Comparison of ENCODE assay signal across 28 mouse cellular contexts in the genomic region with DNA sequence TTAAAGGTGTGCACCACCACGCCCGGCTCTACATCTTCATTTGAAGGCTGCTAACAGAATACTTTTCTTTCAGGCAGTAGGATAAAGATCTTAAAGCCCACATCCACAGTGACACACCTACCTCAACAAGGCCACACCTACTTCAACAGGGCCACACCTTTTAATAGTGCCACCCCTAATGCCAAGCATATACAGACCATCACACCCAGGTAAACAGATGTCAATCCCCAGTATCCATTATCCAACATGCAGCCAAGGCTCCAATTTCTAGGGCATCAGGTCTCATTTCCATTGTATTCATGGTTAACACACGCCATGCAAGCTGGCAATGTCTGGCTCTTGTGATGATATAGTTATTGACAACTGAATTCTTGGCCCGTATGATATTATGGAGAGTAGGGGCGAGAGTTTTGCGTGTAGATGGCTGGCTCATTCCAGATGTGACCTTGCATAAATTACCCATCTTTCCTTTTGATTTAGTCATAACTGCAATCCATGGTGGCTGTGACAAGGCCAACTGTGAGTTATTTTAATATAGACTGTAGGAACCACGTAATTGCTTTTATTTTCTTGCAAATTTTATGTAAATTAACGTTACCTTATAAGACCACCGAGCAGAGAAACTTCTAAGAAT.
DNase-seq lines count a peak whose midpoint lies in the region; ATAC-seq and TF ChIP-seq lines count a peak whose summit lies in the region.
"Had no signal": no experiment of that assay in that cellular context is flagged by ENCODE, and none has a peak within 500 bp of the region (broad histone marks: within the 10 kb centered on the region; RNA-seq: fewer than 3 reads in every experiment).

No protein-coding gene starts in this region.

- WGBS in forebrain, embryonic 12.5 days, result 52% methylated on average over 9 of the region's 9 CpGs
- 35% methylated on average over 9 of the region's 9 CpGs for WGBS in forebrain, postnatal 0 days
- whole genome bisulfite sequencing in midbrain, embryonic 12.5 days, result 66% methylated on average over 9 of the region's 9 CpGs
- WGBS in midbrain, embryonic 11.5 days, result 77% methylated on average over 9 of the region's 9 CpGs
- WGBS in hindbrain, embryonic 15.5 days, result 55% methylated on average over 9 of the region's 9 CpGs

- H3K4me1 ChIP-seq in forebrain, embryonic 12.5 days, result peaks cover 12% of the 10 kb centered on the region; the same call in 1 of the 2 replicates
- 0 out of 2 replicates have a peak, but pooled peaks cover 3% of the 10 kb centered on the region for H3K4me1 ChIP-seq in forebrain, postnatal 0 days (ENCODE audit: insufficient read depth)
- peaks cover 2% of the 10 kb centered on the region; the same call in 1 of the 2 replicates for H3K4me1 ChIP-seq in midbrain, embryonic 12.5 days
- no peaks in the 10 kb centered on the region for H3K4me1 ChIP-seq in midbrain, embryonic 11.5 days (ENCODE audit: control insufficient read depth, insufficient read depth, low read length)
- H3K4me1 ChIP-seq in hindbrain, embryonic 15.5 days (replicated peaks), result no peaks in the 10 kb centered on the region
- H3K4me1 ChIP-seq: embryonic facial prominence, embryonic 10.5 days; embryonic facial prominence, embryonic 15.5 days; heart, embryonic 12.5 days; limb, embryonic 15.5 days; liver, embryonic 13.5 days had no signal

- H3K4me3 ChIP-seq in forebrain, embryonic 12.5 days (replicated peaks), result no peak overlapping the region
- no peak overlapping the region for H3K4me3 ChIP-seq in forebrain, postnatal 0 days (ENCODE audit: low read depth, low read length)
- no peak overlapping the region for H3K4me3 ChIP-seq in midbrain, embryonic 12.5 days
- no peak overlapping the region for H3K4me3 ChIP-seq in midbrain, embryonic 11.5 days (ENCODE audit: low read depth, low read length)
- H3K4me3 ChIP-seq in hindbrain, embryonic 15.5 days, result no peak overlapping the region
- H3K4me3 ChIP-seq: embryonic facial prominence, embryonic 10.5 days; embryonic facial prominence, embryonic 15.5 days; gastrocnemius, adult 2 months; heart, adult 2 months; heart, embryonic 12.5 days; limb, embryonic 10.5 days; limb, embryonic 15.5 days; liver, embryonic 13.5 days had no signal

- H3K27ac ChIP-seq in forebrain, embryonic 12.5 days, result peak overlapping the region; percentile 8; the same call in 1 of the 2 replicates
- H3K27ac ChIP-seq in forebrain, postnatal 0 days (ENCODE audit: low read depth, low read length), result no peak overlapping the region
- H3K27ac ChIP-seq in midbrain, embryonic 12.5 days (replicated peaks), result no peak overlapping the region
- no peak overlapping the region for H3K27ac ChIP-seq in midbrain, embryonic 11.5 days (ENCODE audit: low read depth, low read length)
- no peak overlapping the region; the same call in 1 of the 2 replicates for H3K27ac ChIP-seq in hindbrain, embryonic 15.5 days (replicated peaks)
- H3K27ac ChIP-seq: embryonic facial prominence, embryonic 10.5 days; embryonic facial prominence, embryonic 15.5 days; gastrocnemius, adult 2 months; heart, adult 2 months; limb, embryonic 10.5 days; limb, embryonic 15.5 days; liver, embryonic 13.5 days had no signal

- no peak overlapping the region for H3K9ac ChIP-seq in forebrain, embryonic 12.5 days
- no peak overlapping the region for H3K9ac ChIP-seq in forebrain, postnatal 0 days
- no peak overlapping the region for H3K9ac ChIP-seq in midbrain, embryonic 12.5 days (replicated peaks)
- H3K9ac ChIP-seq in midbrain, embryonic 11.5 days (ENCODE audit: low read length), result no peak overlapping the region
- no peak overlapping the region for H3K9ac ChIP-seq in hindbrain, embryonic 15.5 days
- H3K9ac ChIP-seq: embryonic facial prominence, embryonic 15.5 days; heart, embryonic 12.5 days; limb, embryonic 15.5 days; liver, embryonic 13.5 days had no signal

- H3K36me3 ChIP-seq in forebrain, embryonic 12.5 days (replicated peaks), result no peaks in the 10 kb centered on the region
- no peaks in the 10 kb centered on the region for H3K36me3 ChIP-seq in forebrain, postnatal 0 days (ENCODE audit: insufficient read depth)
- no peaks in the 10 kb centered on the region for H3K36me3 ChIP-seq in midbrain, embryonic 12.5 days
- no peaks in the 10 kb centered on the region for H3K36me3 ChIP-seq in midbrain, embryonic 11.5 days (ENCODE audit: control insufficient read depth, insufficient read depth, low read length)
- H3K36me3 ChIP-seq in hindbrain, embryonic 15.5 days, result no peaks in the 10 kb centered on the region
- H3K36me3 ChIP-seq: embryonic facial prominence, embryonic 10.5 days; embryonic facial prominence, embryonic 15.5 days; G1E; heart, embryonic 12.5 days; limb, embryonic 10.5 days; limb, embryonic 15.5 days; liver, embryonic 13.5 days had no signal

- no peaks in the 10 kb centered on the region for H3K9me3 ChIP-seq in forebrain, embryonic 12.5 days
- H3K9me3 ChIP-seq in forebrain, postnatal 0 days (ENCODE audit: low read length), result no peaks in the 10 kb centered on the region
- H3K9me3 ChIP-seq in midbrain, embryonic 12.5 days, result no peaks in the 10 kb centered on the region
- no peaks in the 10 kb centered on the region for H3K9me3 ChIP-seq in midbrain, embryonic 11.5 days (ENCODE audit: control insufficient read depth, low read length)
- no peaks in the 10 kb centered on the region for H3K9me3 ChIP-seq in hindbrain, embryonic 15.5 days
- H3K9me3 ChIP-seq: embryonic facial prominence, embryonic 10.5 days; embryonic facial prominence, embryonic 15.5 days; G1E; heart, embryonic 12.5 days; limb, embryonic 10.5 days; limb, embryonic 15.5 days; liver, embryonic 13.5 days had no signal

- DNase-seq in forebrain, postnatal 0 days, result no peak
- no peak for DNase-seq in midbrain, embryonic 11.5 days (ENCODE audit: low spot score, missing footprints)
- no peak for DNase-seq in spleen, postnatal 10 days (ENCODE audit: low spot score in 2 of 2)
- no peak for DNase-seq in heart, adult 18-20 months
- DNase-seq: adrenal gland, adult 8-10 months; cerebellum, adult 8-10 months; cerebellum, postnatal 25 days; gastrocnemius, adult 2 months; gastrocnemius, postnatal 36 days; heart, adult 2 months; heart, postnatal 4 days; layer of hippocampus, postnatal 36 days; liver, embryonic 13.5 days; lung, adult 18-20 months; lung, postnatal 4 days; right cerebral cortex, postnatal 25 days; thymus, adult 18-20 months; thymus, postnatal 36 days had no signal

- no peaks in the 10 kb centered on the region for H3K27me3 ChIP-seq in forebrain, embryonic 12.5 days
- no peaks in the 10 kb centered on the region for H3K27me3 ChIP-seq in forebrain, postnatal 0 days (ENCODE audit: insufficient read depth, low read length)
- no peaks in the 10 kb centered on the region for H3K27me3 ChIP-seq in midbrain, embryonic 12.5 days
- H3K27me3 ChIP-seq in midbrain, embryonic 11.5 days (ENCODE audit: control insufficient read depth, insufficient read depth, low read length), result no peaks in the 10 kb centered on the region
- H3K27me3 ChIP-seq in hindbrain, embryonic 15.5 days, result no peaks in the 10 kb centered on the region
- H3K27me3 ChIP-seq: embryonic facial prominence, embryonic 15.5 days; heart, embryonic 12.5 days; limb, embryonic 15.5 days; liver, embryonic 13.5 days had no signal

- H3K4me2 ChIP-seq in forebrain, embryonic 12.5 days, result no peak overlapping the region
- H3K4me2 ChIP-seq in forebrain, postnatal 0 days (ENCODE audit: low read depth), result no peak overlapping the region
- H3K4me2 ChIP-seq in midbrain, embryonic 12.5 days (replicated peaks), result no peak overlapping the region
- H3K4me2 ChIP-seq in midbrain, embryonic 11.5 days, result no peak overlapping the region
- no peak overlapping the region for H3K4me2 ChIP-seq in hindbrain, embryonic 15.5 days
- H3K4me2 ChIP-seq: embryonic facial prominence, embryonic 15.5 days; heart, embryonic 12.5 days; limb, embryonic 15.5 days; liver, embryonic 13.5 days had no signal

- ATAC-seq in forebrain, embryonic 12.5 days (ENCODE audit: low FRiP score), result peak; percentile 64
- ATAC-seq in forebrain, postnatal 0 days, result no peak; the same call in 1 of the 2 replicates
- peak; percentile 57 for ATAC-seq in midbrain, embryonic 12.5 days (ENCODE audit: low FRiP score, low read depth)
- ATAC-seq in midbrain, embryonic 11.5 days (ENCODE audit: low FRiP score), result no peak
- ATAC-seq in hindbrain, embryonic 15.5 days (ENCODE audit: low FRiP score, low read depth), result peak; percentile 19; the same call in 1 of the 2 replicates
- ATAC-seq: lung, postnatal 0 days had no signal

- TF ChIP-seq CTCF in forebrain, postnatal 0 days (IDR thresholded peaks at IDR 0.05; ENCODE audit: low read depth), result no peak

Comparison
In these comparisons a context has a peak if more than half of its experiments do, and no peak if none do; other contexts are left out.
1. ATAC-seq: peak in forebrain, embryonic 12.5 days (single experiment), midbrain, embryonic 12.5 days (single experiment) and hindbrain, embryonic 15.5 days (single experiment); none in forebrain, postnatal 0 days (single experiment) and midbrain, embryonic 11.5 days (single experiment).